Mouse (Mus musculus): ENCODE results near the gene Gm13289. TPM values are rescaled to one million over a fixed set of nuclear protein-coding genes. Genes with fewer than 3 reads are reported as not detected.
A peak's percentile ranks its signal among the peaks of the same experiment; 100 is the strongest.
"Not testable (repeated sequence)": the region's sequence is repeated elsewhere in the genome, so short reads cannot be mapped to it uniquely, and the experiment has no call there.

Gene Gm13289
- polyA plus RNA-seq (2012; rRNA removed), result not detected in 2 replicates

- not testable (repeated sequence) for H3K4me1 ChIP-seq (ENCODE audit: control insufficient read depth, insufficient read depth, low read length); DNase-seq; H3K4me3 ChIP-seq (replicated peaks; ENCODE audit: extremely low read depth, low read depth, low read length)
- no CpG with 5 or more reads among the region's 29 CpGs for WGBS
Measured at GRCm38 (mm10) chr4:88776622-88777021, at the start of gene Gm13289. Gene Gm13289 (plus strand): TSS chr4:88776922.

- TF ChIP-seq POLR2A (IDR thresholded peaks at IDR 0.05; ENCODE audit: borderline replicate concordance, extremely low read depth, low read depth, low read length) (no peak), CTCF (IDR thresholded peaks at IDR 0.05; ENCODE audit: insufficient read depth, low read length) (peak; percentile 65)
- no peaks in the 10 kb centered on the region; the same call in 1 of the 2 replicates for H3K4me1 ChIP-seq (ENCODE audit: control insufficient read depth, insufficient read depth, low read length)
- DNase-seq, result no peak
- 2% methylated on average over 1 of the region's 1 CpGs for WGBS
- H3K4me3 ChIP-seq (replicated peaks; ENCODE audit: extremely low read depth, low read depth, low read length), result no peak overlapping the region
Measured at GRCm38 (mm10) chr4:88727324-88727723, 49.4 kb upstream of the Gm13289 start.

GRCm38 (mm10) chr4:88738480-88738879 lies 38.2 kb upstream of the Gm13289 start:
- Histone ChIP-seq H3K4me3 (replicated peaks; ENCODE audit: extremely low read depth, low read depth, low read length) (no peak overlapping the region), H3K4me1 (ENCODE audit: control insufficient read depth, insufficient read depth, low read length) (no peaks in the 10 kb centered on the region)
- peak; percentile 74 for DNase-seq
- 0% methylated on average over 2 of the region's 2 CpGs for WGBS
- no peak for TF ChIP-seq POLR2A (IDR thresholded peaks at IDR 0.05; ENCODE audit: borderline replicate concordance, extremely low read depth, low read depth, low read length)
- TF ChIP-seq CTCF (IDR thresholded peaks at IDR 0.05; ENCODE audit: insufficient read depth, low read length), result peak; percentile 91

DNA sequence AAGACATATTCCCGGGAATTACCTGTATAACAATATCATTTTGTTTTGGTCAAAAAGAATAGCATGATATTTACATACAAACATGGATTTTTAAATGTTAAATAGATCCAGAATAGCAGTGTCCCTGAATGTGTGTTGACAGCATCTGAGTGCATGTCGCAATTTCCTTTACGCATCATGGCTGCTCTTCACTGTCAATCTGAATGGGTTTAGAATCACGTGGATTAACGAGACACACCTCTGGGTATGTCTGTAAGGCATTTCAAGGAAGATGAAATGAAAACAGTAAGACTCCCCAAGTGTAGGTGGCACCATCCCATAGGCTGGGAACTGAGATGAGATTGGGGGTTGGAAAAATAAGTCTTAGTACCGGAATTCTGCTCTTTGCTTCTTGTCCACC lies 37.7 kb upstream of the Gm13289 start:
- no peaks in the 10 kb centered on the region for H3K4me1 ChIP-seq (ENCODE audit: control insufficient read depth, insufficient read depth, low read length)
- 83% methylated on average over 6 of the region's 6 CpGs for WGBS
- TF ChIP-seq CTCF (IDR thresholded peaks at IDR 0.05; ENCODE audit: insufficient read depth, low read length) (no peak), POLR2A (IDR thresholded peaks at IDR 0.05; ENCODE audit: borderline replicate concordance, extremely low read depth, low read depth, low read length) (no peak)
- no peak for DNase-seq
- H3K4me3 ChIP-seq (replicated peaks; ENCODE audit: extremely low read depth, low read depth, low read length), result no peak overlapping the region

DNA sequence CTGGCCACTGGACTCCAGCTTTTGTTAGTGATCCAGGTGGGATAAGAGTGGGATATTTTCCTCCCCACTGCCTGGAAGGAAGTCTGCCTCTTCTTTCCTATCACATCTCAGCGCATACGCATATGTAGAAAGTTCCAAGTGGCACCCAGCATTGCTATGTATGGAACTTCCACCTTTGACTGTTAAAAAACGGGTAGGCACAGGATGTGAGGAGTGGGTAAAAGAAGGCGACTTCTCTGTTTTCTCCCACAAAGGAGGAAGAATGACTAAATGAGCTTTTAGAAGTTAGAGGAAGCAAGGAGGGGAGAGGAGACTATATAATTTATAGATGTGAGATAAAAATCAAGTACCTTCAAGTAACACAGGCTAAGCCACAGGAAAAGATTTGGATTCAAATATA lies 35.3 kb upstream of the Gm13289 start:
- no peak for DNase-seq
- Histone ChIP-seq H3K4me1 (ENCODE audit: control insufficient read depth, insufficient read depth, low read length) (no peaks in the 10 kb centered on the region), H3K4me3 (replicated peaks; ENCODE audit: extremely low read depth, low read depth, low read length) (no peak overlapping the region)
- WGBS, result 76% methylated on average over 4 of the region's 4 CpGs
- TF ChIP-seq POLR2A (IDR thresholded peaks at IDR 0.05; ENCODE audit: borderline replicate concordance, extremely low read depth, low read depth, low read length) (no peak), CTCF (IDR thresholded peaks at IDR 0.05; ENCODE audit: insufficient read depth, low read length) (no peak)

DNA sequence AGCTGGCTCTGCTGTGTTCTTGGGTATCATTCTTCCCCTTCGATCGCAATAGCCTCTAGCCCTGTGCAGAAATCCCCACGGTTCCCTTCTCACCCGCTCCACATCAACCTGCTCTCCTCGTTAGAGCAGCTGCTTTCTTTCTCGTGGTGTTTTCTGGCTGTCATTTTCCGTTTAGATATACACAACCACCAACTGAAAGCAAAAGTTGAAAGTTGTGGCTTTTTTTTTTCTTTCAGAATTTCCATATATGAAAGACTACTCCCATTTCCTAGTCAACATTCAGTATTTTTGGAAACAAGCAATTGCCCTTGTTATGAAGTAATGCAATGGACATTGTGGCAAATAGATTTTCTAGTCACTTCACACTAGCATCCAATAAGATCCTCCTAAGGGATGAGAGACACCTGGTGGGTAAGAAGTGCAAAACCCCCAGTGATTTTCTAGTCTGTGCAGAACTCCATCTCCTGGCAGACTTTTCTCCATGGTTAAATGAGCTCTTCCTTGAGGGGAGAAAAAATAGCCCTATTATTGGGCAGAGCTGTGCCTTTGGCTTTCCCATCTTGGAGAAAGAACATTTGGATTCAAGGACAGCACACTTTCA lies 33.9 kb upstream of the Gm13289 start:
- Histone ChIP-seq H3K4me3 (replicated peaks; ENCODE audit: extremely low read depth, low read depth, low read length) (no peak overlapping the region), H3K4me1 (ENCODE audit: control insufficient read depth, insufficient read depth, low read length) (no peaks in the 10 kb centered on the region)
- WGBS, result 60% methylated on average over 7 of the region's 7 CpGs
- TF ChIP-seq CTCF (IDR thresholded peaks at IDR 0.05; ENCODE audit: insufficient read depth, low read length) (no peak), POLR2A (IDR thresholded peaks at IDR 0.05; ENCODE audit: borderline replicate concordance, extremely low read depth, low read depth, low read length) (no peak)
- DNase-seq, result no peak

- WGBS, result 63% methylated on average over 3 of the region's 3 CpGs
- H3K4me1 ChIP-seq (ENCODE audit: control insufficient read depth, insufficient read depth, low read length), result no peaks in the 10 kb centered on the region
- peak; percentile 37; the same call in 1 of the 2 replicates for TF ChIP-seq CTCF (IDR thresholded peaks at IDR 0.05; ENCODE audit: insufficient read depth, low read length)
- TF ChIP-seq POLR2A (IDR thresholded peaks at IDR 0.05; ENCODE audit: borderline replicate concordance, extremely low read depth, low read depth, low read length), result no peak
- no peak for DNase-seq
- no peak overlapping the region for H3K4me3 ChIP-seq (replicated peaks; ENCODE audit: extremely low read depth, low read depth, low read length)
Measured at GRCm38 (mm10) chr4:88744207-88744606, 32.5 kb upstream of the Gm13289 start.

DNA sequence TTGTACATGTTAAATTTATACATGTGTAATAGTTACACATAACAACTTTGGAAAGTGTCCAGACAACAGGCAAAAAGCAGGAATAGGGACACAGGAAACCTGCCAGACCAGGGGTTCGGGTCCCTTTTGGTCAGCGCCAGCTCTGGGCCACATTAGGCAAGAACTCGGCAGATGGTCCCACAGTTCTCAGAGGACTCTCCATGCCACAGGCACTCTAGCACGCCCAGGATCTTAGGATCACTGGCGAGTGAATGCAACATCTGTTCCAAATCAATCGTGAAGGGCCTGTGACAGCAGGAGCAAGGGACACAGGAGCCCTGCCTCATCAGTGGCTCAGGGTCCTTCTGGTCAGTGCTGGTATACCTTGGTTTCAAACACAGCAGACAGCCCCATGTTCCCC lies 26.8 kb upstream of the Gm13289 start:
- WGBS, result 67% methylated on average over 6 of the region's 6 CpGs
- H3K4me1 ChIP-seq (ENCODE audit: control insufficient read depth, insufficient read depth, low read length), result no peaks in the 10 kb centered on the region
- no peak for DNase-seq
- TF ChIP-seq CTCF (IDR thresholded peaks at IDR 0.05; ENCODE audit: insufficient read depth, low read length) (no peak), POLR2A (IDR thresholded peaks at IDR 0.05; ENCODE audit: borderline replicate concordance, extremely low read depth, low read depth, low read length) (no peak)
- no peak overlapping the region for H3K4me3 ChIP-seq (replicated peaks; ENCODE audit: extremely low read depth, low read depth, low read length)

DNA sequence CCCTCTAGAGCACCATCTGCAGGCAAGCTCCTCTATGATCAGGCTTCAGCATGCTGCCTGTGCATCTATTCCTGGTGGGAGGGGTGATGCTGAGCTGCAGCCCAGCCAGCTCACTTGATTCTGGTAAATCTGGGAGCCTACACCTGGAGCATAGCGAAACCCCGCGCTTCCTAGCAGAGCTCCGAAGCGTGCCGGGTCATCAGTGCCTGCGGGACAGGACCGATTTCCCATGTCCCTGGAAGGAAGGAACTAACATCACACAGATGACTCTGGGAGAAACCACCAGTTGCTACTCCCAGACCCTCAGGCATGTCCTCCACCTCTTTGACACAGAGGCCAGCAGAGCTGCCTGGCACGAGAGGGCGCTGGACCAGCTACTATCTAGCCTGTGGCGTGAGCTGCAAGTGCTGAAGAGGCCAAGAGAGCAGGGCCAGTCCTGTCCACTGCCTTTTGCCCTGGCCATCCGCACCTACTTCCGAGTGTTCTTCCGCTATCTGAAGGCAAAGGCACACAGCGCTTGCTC lies 21.8 kb upstream of the Gm13289 start, which contains the start of gene Gm13271:
Gene Gm13271, plus strand, starts transcription at position 51 of the 523 bp plus-strand sequence.
- H3K4me3 ChIP-seq (replicated peaks; ENCODE audit: extremely low read depth, low read depth, low read length); H3K4me1 ChIP-seq (ENCODE audit: control insufficient read depth, insufficient read depth, low read length): not testable (repeated sequence)
- peak; percentile 66 for DNase-seq
- 75% methylated on average over 15 of the region's 15 CpGs for WGBS
